Mouse (Mus musculus): ENCODE results near the gene Cep164.
"Not testable (repeated sequence)": the region's sequence is repeated elsewhere in the genome, so short reads cannot be mapped to it uniquely, and the experiment has no call there.

The Cep164 gene

DNA sequence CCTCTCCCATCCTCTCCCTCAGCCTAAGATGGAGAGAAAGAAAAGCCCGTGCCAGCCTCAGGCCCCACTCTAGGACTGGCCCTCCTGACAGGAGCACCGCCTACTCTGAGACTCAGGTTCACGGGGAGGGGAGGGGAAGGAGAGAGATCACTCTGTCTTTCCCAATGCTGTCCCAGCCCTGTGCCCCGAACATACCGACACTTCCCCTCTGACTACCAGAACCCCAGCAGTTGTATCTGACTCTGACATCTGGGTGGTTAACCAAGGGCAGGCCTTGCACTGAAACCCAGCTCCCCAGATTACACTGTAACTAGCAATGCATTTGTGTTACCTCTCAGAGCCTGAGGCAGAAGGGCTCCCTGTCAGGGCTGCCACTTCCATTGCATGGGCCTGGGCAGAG is 40.1 kb downstream of the Cep164 start:
- in situ Hi-C loops (cut with MboI, MseI), result no loop called here

DNA sequence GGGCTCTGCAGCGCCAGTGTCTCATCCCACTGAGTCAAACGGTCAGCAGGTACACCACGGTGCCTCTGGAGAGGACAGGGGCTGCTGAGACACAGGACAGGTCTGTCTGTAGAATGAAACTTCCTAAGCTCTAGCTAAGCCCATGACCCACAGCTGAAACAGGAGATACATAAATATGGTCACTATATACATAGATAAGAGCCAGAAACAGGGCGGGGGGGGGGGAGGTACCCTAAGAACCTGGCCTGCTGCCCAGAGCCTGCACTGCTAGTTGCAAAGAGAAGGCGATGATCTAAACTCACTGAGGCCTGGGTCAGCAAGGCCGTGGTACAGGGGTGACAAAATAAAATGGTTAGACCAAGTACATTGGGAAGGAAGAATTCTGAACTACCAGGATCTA is 40.9 kb downstream of the Cep164 start:
- in situ Hi-C loops (cut with MboI, MseI), result no loop called here

DNA sequence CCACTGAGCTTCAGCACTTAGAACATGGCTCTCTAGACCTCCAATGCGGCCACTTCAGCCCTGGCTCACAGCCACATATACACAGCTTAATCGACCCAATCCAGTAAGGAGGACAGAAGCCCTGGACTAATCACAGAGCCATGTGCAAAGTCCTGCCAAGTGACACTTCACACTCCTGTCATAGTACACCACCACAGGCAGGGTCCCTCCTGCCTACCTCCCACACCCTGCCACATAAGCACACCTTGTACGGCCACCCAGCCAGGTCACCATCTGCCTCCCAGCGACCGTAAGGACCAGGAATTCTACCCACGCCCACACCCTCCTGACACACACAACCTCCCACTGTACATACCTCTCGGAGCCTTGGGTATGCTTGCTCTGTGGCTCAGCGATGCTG is 41.4 kb downstream of the Cep164 start:
- in situ Hi-C loops (cut with MboI, MseI), result no loop called here

DNA sequence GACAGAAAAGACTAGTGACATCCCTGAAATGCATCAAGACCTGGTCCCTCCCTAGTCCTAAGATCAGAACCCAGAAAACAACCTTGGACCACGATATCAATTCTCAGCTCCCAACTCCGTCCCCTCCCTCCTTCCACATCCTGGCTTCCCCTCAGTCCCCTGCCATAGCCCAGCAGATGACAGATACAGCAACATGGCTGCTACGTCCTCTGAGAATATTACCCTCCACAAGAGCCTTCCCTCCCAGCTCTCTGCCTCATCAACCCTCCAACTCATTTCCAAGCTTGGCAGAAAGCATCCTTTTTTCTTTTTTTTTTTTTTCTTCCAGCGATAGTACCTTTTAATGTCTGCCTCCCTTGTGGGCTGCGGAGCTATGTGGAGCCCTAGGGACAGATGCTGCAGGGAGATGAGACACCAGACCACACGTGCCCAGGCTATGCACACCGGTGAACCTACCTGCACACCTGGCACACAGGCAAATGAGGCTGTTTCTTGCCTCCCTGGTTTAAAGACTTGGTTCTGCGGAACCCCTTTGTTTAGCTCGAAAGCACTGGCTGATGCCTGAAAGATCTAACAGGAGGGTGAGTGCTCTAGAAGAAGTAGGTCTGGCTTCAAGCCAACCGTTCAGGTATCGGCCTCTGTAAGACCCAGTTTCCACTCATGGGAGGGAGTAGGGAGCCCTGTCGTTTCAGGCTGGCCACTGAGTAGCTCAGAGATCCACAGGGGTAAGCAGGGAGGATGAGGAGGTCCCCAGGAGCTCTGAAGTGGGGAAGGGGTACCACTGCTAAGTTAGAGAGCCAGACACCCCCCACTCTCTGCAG is 45.0 kb downstream of the Cep164 start:
- in situ Hi-C loops (cut with MboI, MseI), result no loop called here

DNA sequence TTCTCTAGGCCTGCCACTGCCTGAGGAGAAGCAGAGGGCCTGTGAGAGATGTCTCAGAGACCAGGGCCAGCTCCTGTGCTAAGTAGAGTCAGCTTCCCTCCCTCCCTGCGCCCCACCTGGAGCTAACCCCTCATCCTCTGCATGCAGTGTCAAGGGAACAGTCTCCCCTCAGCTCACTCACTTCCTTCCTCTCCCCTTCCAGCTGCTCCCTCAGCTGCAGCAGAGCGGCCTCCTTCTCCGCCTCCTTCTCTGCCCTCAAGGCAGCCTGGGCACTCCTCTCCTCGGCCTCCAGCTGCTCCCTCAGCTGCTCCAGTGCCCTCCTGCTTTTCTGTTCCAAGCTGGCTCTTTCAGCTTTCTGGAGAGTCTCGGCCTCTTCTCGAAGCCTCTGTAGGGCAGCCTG is 49.3 kb downstream of the Cep164 start:
- in situ Hi-C loops (cut with MboI, MseI), result no loop called here

DNA sequence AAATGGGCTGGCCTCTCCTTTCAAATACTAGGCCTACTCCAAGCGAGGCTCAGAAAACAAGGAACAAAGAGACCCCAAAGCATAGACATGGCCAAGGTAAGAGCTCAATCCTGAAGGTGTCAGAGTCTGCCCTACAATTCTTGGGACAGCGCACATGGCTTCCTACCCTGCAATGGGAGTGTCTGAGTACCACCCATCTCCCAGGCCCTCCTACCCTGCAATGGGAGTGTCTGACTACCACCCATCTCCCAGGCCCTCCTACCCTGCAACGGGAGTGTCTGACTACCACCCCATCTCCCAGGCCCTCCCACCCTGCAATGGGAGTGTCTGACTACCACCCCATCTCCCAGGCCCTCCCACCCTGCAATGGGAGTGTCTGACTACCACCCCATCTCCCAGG is 52.3 kb downstream of the Cep164 start:
- in situ Hi-C loops (cut with MboI, MseI), result not testable (repeated sequence)

GRCm38 (mm10) chr9:45774088-45774487 is 54.4 kb downstream of the Cep164 start:
- in situ Hi-C loops (cut with MboI, MseI), result no loop called here

DNA sequence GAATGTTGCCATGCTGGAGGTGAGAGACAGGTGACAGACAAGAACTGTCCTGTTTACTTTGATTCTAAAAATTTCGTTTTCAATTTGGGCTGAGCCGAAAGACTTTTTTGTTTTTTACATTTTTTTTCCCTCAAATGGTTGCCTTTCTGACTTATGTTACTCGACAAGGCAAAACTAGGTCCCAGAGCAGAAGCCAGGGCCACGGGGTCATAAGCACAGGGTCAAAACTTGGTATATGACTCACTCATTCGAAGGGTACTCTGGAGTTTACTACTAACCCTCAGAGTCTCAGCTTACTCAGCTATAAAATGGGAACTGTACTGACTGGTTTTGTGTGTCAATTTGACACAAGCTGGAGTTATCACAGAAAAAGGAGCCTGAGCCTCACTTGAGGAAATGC is 58.9 kb downstream of the Cep164 start:
- in situ Hi-C loops (cut with MboI, MseI), result no loop called here

GRCm38 (mm10) chr9:45768421-45768820 is 60.1 kb downstream of the Cep164 start:
- in situ Hi-C loops (cut with MboI, MseI), result no loop called here

- in situ Hi-C loops (cut with MboI, MseI), result no loop called here
Measured at GRCm38 (mm10) chr9:45767155-45767554, 61.3 kb downstream of the Cep164 start.

- in situ Hi-C loops (cut with MboI, MseI), result no loop called here
Measured at GRCm38 (mm10) chr9:45766195-45766594, 62.3 kb downstream of the Cep164 start.

DNA sequence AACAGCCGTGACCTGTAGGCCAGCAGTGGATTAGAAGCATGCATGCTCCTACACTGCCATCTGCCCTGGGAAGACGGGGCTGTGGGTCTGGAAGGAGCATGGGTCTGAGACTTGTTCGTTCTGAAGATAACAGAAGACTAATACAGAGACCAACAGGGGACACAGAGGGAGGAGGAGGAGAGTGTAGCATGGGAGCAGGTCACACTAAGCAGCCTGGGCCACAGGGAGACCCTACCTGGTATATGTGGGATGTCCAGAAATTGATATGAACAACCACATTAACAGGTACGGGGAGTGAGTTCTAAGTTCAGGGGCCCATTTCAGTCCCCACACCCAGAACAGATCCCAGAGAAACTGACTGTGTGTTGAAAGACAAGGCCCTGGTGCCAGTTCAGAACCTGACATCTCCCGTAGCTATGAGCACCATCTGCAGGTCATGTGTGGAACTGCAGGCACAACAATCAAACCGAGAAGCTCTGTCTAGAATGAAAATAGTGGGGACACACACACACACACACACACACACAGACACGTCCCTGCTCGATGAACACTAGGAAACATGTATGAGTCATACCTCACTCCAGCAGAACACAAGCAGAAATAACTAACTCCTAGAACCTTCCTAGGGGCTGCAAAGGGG is 73.9 kb downstream of the Cep164 start:
- in situ Hi-C loops (cut with MboI, MseI), result no loop called here

DNA sequence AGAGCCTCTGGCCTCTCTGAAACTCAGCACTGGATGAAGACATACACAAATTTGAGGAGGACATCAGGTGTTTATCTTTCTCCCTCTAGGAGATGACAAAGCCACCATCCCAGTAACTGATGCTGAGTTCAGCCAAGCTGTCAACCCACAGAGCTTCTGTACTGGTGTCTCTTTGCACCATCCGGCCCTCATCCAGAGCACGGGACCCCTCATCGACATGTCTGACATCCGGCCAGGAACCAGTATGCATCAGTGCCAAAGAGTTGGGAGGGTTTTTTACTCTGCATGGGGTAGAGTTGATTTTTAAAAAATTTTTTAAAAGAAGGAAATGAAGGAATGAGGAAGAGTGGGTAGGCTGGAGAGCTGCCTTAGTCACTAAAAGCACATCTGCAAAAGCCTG is 78.6 kb downstream of the Cep164 start:
- in situ Hi-C loops (cut with MboI, MseI), result no loop called here

DNA sequence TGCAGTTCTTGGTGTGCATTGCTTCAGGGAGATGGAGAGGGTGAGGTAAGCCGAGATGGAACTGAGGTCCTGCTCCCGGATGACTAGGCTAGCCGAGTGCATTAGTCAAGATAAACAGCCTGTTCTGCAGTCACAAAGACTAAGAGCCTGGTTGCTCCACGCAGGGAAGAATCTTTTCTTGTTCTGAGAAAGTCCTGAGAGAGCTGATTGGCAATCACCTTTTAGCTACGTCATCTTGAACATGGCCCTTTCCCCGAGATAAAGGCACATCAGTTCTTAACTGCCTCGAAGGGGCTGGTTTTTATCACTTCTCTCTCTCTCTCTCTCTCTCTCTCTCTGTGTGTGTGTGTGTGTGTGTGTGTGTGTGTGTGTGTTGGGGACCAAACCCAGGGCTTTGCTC is 83.0 kb downstream of the Cep164 start:
- in situ Hi-C loops (cut with MboI, MseI), result no loop called here

- in situ Hi-C loops (cut with MboI, MseI), result loop anchor here (5.0 kb wide), 1 partner anchor 62 kb away; no protein-coding TSS in a partner anchor
Measured at GRCm38 (mm10) chr9:45740584-45740980, 87.9 kb downstream of the Cep164 start.

GRCm38 (mm10) chr9:45739702-45740583 is 88.5 kb downstream of the Cep164 start:
- in situ Hi-C loops (cut with MboI, MseI), result loop anchor here (5.0 kb wide), 1 partner anchor 62 kb away; no protein-coding TSS in a partner anchor

DNA sequence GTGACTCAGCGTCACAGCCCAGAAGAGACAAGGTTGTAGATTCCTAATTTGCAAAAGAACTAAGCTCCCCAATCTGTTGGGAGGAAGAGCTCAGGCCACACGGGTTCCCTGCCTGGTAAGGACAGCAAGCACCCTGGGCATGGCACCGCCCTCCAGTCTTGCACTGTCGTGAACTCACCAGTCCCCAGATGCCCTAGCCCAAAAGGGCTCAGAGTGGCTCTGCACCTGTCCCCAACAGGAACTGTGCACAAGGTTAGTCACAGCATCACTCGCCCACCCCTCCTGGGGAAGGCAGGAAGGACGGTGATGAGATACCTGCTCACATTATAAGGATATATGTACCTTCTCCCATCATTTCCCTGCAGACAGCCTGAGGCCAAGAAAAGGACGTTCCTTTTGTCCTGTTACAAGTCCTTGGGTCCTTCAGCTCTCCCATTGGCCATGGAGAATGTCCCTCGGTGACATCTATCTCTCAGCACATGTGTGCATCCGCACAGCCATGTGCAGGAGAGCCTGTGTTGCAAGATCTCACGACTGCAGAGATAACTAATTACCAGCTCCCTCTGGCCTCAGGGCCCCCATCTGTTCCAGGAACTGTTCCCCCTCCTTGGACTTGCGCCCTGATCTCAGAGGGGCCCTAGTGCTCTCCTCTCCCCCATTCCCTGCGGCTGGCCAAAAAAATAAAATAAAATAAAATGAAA is 89.3 kb downstream of the Cep164 start:
- in situ Hi-C loops (cut with MboI, MseI), result no loop called here

DNA sequence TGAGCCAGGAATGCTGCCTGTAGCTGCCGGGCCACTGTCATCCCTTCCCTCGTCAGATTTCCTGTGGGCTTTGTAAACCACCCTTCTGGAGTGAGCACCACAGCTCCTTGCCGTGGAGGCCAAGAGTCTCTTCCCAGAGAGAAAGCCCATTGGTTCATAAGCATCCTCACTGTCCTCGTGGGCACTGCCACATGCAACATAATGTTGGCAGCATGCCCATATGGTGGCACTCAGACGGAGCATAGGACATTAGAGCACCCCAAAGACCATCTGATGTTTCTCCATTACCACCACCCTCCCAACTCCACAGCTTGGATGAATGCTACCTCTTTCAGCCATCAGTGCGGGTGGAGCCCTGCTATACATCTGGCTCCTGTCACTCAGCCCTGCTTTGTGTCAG is 95.2 kb downstream of the Cep164 start:
- in situ Hi-C loops (cut with MboI, MseI), result no loop called here

DNA sequence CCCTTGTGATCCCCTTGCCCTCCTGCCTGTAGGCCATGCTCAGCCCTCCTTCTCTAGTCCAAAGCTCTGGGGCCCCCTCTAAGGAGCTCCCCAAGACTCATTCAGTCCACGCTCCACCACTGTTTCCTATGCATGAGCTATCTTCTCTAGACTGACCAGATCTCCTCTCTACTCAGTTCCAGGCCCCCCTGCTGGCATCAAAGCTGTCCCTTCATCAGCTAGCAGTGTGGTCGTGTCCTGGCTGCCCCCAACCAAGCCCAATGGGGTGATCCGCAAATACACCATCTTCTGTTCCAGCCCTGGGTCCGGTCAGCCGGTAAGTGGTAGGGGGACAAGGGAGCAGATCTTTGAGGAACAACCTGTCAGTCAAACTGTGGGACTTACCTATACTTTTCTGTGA is 96.6 kb downstream of the Cep164 start:
- in situ Hi-C loops (cut with MboI, MseI), result no loop called here

- in situ Hi-C loops (cut with MboI, MseI), result no loop called here
Measured at GRCm38 (mm10) chr9:45719997-45720396, 108.5 kb downstream of the Cep164 start.
